Mouse (Mus musculus) neural tube, postnatal 0 days (tissue): ENCODE results near the gene Aasdhppt. TPM values are rescaled to one million over a fixed set of nuclear protein-coding genes. Genes with fewer than 3 reads are reported as not detected.

ENCODE experiments used
- microRNA-seq: library from miRNA; unstranded; fragments of <30 nt; microRNA quantifications from one replicate; pipeline ENCODE4, GENCODE M21; 2016
- polyA plus RNA-seq: library from polyadenylated mRNA; unstranded; fragments of >200 nt; fragmentation: Nextera tagmentation; extraction: Ambion mirVana; gene quantifications from 2 replicates; pipeline ENCODE4 v1.2.1, GENCODE M21; 2015

Aasdhppt gene
- polyA plus RNA-seq = 27.1 and 31.2 TPM in 2 replicates

DNA sequence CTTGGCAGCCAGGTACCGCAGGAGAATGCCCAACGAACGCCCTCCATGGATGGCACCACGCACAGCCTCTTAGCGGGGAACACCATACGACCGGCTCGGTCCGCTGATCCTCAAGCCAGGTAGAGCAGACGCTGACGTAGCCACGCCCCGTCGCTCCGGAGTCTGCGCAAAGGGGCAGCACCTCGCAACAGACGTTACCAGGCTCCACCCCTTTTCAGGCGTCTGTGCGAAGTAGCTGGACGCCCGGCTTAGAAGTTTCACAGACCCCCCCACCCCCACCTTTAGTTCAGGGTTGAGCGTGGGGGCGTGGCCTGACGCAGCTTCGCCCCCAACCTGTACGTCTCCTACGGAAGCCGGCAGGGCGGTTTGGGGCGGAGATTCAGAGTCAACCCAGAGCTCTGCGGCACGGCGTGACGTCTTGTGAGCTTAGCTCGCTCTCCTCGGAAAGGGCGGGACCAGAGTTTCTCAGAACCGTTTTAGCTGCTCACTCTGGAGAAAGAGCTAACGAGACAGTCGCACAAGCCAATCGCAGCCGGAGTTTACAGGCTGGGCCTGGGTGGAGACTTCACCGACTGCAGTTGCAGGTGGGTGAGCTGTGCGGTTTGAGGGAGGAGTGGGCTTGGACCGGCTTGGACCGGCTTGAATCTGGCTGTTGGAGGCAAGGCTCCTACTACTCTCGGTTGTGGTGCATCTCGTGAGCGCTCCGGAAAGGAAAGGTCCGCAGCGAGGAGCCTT, at the start of gene Aasdhppt, which contains the start of gene Kbtbd3:
Gene Aasdhppt, minus strand, starts transcription at position 121 of the 735 bp plus-strand sequence.
Gene Kbtbd3, plus strand, starts transcription at position 483 of the 735 bp plus-strand sequence.

Small RNA genes within 50 kb of the gene (microRNA-seq; reads per million reads assigned to microRNA genes)
- not detected for gene Gm22195

Other genes with a start within 250 kb of the Aasdhppt start
- 13.0 and 14.9 TPM in 2 replicates for gene Kbtbd3, start 362 bp upstream of the Aasdhppt start, polyA plus RNA-seq
- 27.3 and 29.3 TPM in 2 replicates for gene Msantd4, start 67.1 kb upstream of the Aasdhppt start, polyA plus RNA-seq